Mouse (Mus musculus) hindbrain, embryonic 14.5 days (tissue): ENCODE measurements at regions not wholly inside any gene's neighbourhood (a gene's known extent, or its start where the extent isn't known, plus 50 kb on each side); places are given as distances from the start of the nearest gene placed in this dataset.

Source experiments
- ATAC-seq: fragments of 200-750 bp; cut with Nextera tagmentation; 2 replicates; pipeline ENCODE4 v1.8.0; 2017; ENCODE audit warnings: moderate number of reproducible peaks, mild to moderate bottlenecking, moderate TSS enrichment, moderate library complexity; ENCODE audit not compliant: low FRiP score
- DNase-seq: peaks from one replicate; pipeline ENCODE4 v3.0.0-alpha.2; 2015; ENCODE audit warnings: low spot score
- H3K27ac ChIP-seq: fragments of 300-500 bp; sonication (generic); 2 replicates; pipeline ENCODE4 v1.5.1; 2014; ENCODE audit warnings: mild to moderate bottlenecking, moderate library complexity
- H3K27me3 ChIP-seq: fragments of 300-500 bp; sonication (generic); 2 replicates; pipeline ENCODE4 v1.6.1; 2014; ENCODE audit warnings: mild to moderate bottlenecking, low read length, mixed read lengths; ENCODE audit not compliant: control insufficient read depth, insufficient read depth
- H3K36me3 ChIP-seq: fragments of 300-500 bp; sonication (generic); replicated peaks from 2 replicates; pipeline ENCODE4 v1.6.1; 2014; ENCODE audit not compliant: control insufficient read depth, insufficient read depth
- H3K4me1 ChIP-seq: fragments of 300-500 bp; sonication (generic); replicated peaks from 2 replicates; pipeline ENCODE4 v1.6.1; 2014; ENCODE audit warnings: antibody characterized with exemption, low read length, mixed read lengths; ENCODE audit not compliant: control insufficient read depth, insufficient read depth
- H3K4me2 ChIP-seq: fragments of 300-500 bp; sonication (generic); replicated peaks from 2 replicates; pipeline ENCODE4 v1.6.1; 2014; ENCODE audit warnings: mild to moderate bottlenecking, moderate library complexity
- H3K4me3 ChIP-seq: fragments of 300-500 bp; sonication (generic); replicated peaks from 2 replicates; pipeline ENCODE4 v1.5.1; 2014; ENCODE audit warnings: mild to moderate bottlenecking, low read length
- H3K9ac ChIP-seq: fragments of 300-500 bp; sonication (generic); 2 replicates; pipeline ENCODE4 v1.6.1; 2014
- H3K9me3 ChIP-seq: fragments of 300-500 bp; sonication (generic); 2 replicates; pipeline ENCODE4 v1.6.1; 2016; ENCODE audit warnings: low read length; ENCODE audit not compliant: control insufficient read depth
- WGBS: fragments of 180-500 bp; shearing (Covaris S2); extraction: QIAGEN DNeasy Blood & Tissue Kit; methylation state at CpG from one replicate; pipeline ENCODE4 v1.1.7; 2014; 5-methylcytosine and 5-hydroxymethylcytosine counted together

DNA sequence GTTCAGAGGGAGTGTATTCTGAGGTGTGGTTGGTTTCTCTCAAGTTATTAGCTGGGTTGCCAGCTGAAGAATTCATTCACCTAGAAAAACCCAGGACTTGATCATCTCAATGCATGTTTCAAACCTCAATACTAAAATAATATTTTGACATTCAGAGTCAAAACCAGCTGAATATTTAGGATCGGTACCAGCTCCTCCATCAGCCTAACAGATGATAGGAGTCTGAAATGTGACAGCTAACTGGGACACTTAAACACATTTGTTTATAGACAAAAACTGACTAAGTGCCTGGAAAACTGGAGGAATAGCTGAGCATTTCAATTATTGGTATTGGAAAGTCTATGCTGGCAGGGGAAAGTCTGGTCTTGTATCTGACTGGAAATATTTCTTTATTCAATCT lies 206.6 kb downstream of the Ascl1 start:
- 98% methylated on average over 1 of the region's 1 CpGs for WGBS
- no peak for ATAC-seq
- no peak for DNase-seq

GRCm38 (mm10) chr10:87284296-87284695 lies 209.2 kb downstream of the Ascl1 start:
- no peaks in the 10 kb centered on the region for H3K36me3 ChIP-seq
- H3K9me3 ChIP-seq, result no peaks in the 10 kb centered on the region
- ATAC-seq, result no peak
- no peak overlapping the region for H3K4me3 ChIP-seq
- 57% methylated on average over 2 of the region's 2 CpGs for WGBS
- no peak overlapping the region for H3K9ac ChIP-seq
- H3K4me2 ChIP-seq, result no peak overlapping the region
- no peak for DNase-seq
- no peaks in the 10 kb centered on the region for H3K27me3 ChIP-seq
- no peaks in the 10 kb centered on the region for H3K4me1 ChIP-seq
- H3K27ac ChIP-seq, result no peak overlapping the region

More for the DNA sequence above, 206.6 kb downstream of the Ascl1 start:
- Histone ChIP-seq H3K4me3 (no peak overlapping the region), H3K4me2 (no peak overlapping the region), H3K27ac (no peak overlapping the region), H3K27me3 (no peaks in the 10 kb centered on the region), H3K4me1 (no peaks in the 10 kb centered on the region), H3K9ac (no peak overlapping the region), H3K36me3 (no peaks in the 10 kb centered on the region), H3K9me3 (no peaks in the 10 kb centered on the region)
